Mouse (Mus musculus) c-Kit-negative CD71-positive TER-119-positive erythroid progenitor cells, embryonic 14.5 days (primary cell): ENCODE results near the gene Figla.
"Not testable (repeated sequence)": the region's sequence is repeated elsewhere in the genome, so short reads cannot be mapped to it uniquely, and the experiment has no call there.

Source experiments
- DNase-seq: peaks from one replicate; pipeline ENCODE4 v3.0.0-alpha.2; 2013; ENCODE audit warnings: low read depth, low spot score

Gene Figla

DNA sequence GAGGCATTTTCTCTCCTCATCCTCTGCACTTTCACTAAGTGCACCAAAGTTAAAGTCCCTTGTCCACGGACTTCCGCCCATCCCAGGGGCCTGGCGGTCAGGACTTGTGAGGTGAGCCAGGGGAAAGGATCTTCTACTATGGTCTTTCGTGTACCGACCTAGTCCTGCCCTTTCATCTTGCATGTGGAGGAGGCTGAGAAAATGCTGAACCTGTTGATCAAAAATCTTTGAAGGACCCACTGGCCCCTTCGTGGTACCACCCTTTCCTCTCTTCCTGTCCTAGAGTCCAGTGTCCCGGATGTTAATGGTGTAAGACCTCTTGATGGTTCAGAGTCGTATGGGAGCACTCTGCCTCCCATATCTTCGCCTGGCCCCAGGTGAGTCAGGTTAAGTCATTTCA, at the start of gene Figla:
Gene Figla, plus strand, starts transcription at position 301 of the 400 bp plus-strand sequence.
- DNase-seq = no peak

DNA sequence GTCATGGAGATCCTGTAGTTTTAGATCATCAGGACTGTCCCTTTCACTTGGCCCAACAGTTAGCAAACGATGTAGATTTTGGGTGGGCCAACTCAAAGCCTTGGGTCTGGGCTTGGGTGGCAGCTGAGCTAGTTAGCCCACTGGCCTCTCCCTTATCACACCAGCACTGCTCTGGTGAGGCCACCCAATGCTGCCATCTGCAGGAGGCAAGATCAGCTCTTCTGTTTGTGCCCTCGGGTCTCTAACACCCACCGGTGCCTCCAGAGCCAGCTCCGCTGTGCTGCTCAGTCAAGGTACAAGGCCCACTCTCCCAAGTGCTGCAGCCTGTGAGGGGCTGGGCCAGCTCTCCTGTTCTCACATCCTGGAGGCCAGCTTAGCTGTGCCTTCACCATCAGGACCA, 49.3 kb upstream of the Figla start:
- DNase-seq = no peak

DNA sequence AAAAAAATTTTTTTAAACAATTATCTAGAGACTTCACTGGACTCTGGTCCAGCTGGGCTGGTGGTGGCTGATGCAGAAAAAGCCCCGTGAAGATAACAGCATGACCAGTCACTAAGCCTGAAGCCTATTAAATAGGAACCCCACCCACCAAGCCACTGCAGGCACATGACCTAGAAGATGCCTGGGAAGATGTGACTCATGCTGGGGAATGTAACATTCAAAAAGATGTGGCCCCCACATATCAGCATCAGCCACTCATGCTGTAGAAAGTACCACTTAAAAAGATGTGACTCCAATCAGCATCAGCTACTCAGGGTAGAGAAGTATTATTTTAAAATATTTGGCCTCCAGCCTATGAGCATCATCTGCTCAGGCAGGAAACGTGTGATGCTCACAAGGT, 46.1 kb upstream of the Figla start:
- DNase-seq = no peak

DNA sequence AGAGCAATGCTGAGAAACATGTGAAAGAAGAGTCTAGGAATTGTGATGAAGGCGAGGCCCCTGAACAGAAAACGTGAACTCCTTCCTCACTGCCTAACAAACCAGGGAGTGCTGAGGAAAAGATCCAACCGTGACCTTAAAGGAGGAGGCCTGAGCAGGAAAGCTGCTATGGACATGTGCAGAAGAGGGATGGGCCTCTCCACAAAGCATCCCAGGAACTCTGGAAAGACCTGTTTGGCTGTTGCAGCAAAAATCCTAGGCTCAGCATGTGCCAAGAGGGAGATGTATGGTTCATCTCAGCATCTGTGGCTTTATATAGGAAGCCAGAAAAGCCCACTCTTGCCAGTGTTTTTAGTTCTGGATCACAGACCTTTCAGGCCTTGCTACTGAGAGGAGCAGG, 43.3 kb upstream of the Figla start:
- no peak for DNase-seq

DNA sequence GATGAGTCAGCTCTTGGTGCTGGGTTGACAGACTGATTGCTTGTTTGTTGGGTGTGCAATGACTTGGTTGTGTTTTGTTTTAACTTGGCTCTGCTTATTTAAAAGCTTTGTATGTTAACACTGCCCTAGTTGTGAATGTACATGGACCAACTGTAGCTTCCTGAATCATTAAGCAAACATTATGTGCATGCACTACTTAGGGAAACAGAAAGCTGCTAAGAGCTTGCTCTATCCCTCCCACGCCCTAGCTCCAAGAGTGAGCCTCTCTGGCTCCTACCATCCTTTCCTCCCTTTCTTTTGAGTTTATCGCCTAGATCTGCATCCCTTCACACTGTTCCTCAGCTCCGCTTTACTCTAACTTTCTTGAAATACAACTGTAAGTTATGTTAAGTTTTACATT, 42.6 kb upstream of the Figla start:
- DNase-seq = no peak

DNA sequence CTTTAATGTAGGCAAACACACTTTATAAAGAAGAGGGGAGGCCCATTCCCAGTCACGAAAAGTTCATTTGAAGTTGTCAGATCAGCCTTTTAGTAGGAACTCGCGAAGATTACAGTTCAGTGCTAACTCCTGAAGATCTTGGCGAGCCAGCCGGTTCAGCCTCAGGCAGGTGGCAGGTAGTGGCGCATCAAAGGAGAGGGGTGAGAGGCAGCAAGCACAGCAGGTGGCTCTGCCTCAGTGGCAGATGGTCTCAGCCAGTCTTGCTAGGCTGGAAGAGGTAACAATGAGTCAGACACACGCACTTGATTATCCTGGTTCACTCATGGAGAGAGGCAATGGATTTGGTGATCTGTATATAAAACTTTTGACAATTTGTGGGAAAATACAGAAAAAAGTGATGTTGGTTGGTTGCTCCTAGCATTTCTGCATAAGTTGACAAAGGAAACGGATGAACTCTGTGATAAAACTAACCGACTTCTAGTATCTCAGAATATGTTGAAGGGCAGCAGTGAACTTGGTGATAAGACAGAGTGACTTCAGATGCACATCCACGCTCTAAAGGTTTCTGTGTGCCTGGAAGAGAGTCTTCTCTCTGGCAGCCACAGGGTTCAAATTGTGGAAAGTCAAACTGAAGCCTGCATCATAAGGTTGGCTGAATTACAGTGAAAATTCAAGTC, 40.9 kb upstream of the Figla start:
- no peak for DNase-seq

DNA sequence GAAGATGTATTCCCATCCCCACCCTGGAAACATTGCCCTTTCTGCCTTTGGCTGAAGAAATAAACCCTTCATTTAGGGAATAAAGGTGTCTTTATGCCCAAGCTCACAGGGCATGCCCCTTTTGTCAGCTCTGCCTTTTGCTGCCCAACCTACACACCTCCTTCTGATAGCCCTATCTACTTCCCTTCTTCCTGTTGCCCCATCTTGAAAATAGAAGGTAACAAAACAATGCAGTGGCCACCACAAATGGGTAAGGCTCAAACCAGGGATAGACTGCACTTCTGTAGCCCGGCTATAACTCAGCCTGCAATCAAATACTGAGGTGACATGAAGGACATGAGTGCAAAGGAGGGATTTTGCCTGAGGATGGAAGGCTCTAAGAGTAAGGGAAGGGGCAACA, 40.2 kb upstream of the Figla start:
- DNase-seq = no peak

DNA sequence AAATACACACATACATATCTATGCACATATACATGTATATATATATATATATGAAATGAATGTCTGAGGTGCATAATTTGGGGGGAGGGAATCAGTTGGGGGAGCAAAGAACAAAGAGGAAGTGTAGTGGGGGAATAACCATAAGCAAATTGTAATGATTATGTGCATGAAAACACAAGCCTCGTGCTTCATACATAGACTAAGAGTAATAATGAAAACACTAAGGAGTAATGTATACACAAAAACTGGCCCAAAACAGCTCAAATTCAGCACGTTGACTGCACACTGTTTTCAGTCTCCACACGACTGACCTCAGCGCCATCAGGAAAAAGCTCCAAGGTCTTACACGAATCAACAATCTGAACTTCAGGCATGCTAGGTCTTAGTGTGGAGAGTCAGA, 39.7 kb upstream of the Figla start:
- DNase-seq = no peak

DNA sequence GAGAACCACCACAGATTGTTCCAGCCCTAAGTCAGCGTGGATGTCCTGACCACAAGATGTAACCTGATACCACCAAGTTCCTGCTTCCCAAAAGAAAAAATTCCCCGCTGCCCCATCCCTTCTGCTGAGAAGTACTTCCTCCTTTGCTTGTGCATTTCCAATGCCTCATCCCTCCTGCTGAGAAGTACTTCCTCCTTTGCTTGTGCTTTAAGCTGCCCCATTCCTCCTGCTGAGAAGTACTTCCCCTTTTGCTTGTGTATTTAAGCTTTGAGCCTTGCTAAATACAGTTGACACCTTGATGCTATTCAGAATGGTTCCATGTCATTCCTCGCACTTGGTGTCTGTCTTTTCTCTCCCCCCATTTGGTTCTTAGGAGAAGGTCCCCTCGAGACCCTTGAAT, 37.2 kb upstream of the Figla start:
- DNase-seq = not testable (repeated sequence)

DNA sequence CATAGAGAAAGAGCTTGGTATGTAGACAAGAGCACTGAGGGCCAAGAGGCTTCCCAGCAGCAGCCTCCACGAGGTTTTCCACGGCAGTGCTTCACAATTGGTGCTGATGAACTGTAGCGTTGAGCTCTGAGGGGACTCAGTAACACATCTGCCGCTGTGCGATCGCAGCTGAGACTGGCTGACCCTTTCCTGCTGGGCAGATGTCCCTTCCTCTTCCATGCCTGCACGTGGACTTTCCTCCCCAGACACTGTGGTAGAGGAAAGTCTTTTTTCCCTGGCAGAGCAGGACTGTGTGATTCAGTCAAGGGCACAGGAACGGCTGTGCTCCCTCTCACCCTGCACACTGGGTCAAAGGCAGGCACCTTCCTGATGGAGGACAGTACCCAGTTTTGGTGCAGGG, 31.6 kb upstream of the Figla start:
- DNase-seq = no peak

DNA sequence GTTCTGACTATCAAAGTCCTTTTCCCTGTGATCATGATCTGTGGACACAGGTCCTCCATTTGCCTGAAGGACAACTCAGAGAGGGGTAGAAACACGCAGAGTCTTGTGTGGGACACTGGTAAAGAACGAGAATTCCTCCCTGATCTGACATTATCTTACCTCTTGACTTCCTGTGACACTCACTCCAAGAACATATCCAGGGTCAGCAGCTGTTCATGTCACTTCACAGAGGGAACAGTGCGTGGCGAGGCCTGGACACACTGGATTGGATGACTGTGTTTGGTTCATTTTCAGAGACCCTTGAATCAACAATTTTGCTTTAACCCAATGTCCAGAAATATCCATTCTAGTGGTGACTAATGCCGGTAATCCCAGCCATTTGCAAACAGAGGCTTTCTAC, 26.4 kb upstream of the Figla start:
- DNase-seq = not testable (repeated sequence)

DNA sequence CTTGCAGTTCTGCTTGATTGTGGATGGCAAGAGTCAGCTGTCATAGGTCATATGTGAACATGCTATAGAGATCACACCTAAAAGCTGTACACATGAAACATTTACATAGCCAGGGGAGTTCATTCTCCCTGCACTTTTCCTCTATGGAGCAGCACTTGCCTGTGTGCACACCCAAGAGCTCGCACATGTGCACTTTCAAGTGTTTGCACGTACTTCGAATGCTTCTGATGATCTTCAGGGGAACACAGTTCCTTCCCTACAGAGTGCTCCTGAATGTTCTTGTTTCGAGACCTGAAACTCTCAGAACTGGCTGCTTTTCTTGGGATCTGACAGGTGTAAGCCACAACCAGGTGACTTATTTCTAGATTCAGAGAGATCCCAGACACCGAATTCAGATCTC, 25.2 kb upstream of the Figla start:
- DNase-seq = not testable (repeated sequence)

DNA sequence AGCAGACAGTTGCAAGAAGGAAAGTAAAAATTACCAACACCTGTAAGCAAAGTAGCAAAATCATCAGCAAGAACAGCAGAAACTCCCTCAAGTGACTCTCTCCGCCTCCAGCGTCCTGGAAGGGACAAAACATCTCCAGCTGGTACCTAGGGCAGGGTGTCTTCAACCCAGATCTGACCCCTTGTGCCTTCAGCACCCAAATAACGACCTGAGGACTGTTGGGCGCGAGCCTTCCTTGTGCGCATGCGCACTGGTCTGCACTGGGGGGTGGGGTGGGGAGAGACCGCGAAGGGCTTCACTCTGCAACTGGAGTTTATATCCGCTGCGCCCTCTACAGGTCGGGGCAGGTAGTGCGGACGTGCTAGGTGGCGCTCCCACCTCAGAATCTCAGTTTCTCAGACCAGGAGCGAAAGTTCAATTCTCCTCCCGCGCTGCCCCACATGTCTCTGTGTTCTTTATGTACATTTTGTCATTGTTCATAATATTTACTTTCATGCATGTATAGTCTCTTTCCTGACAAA, 12.5 kb upstream of the Figla start:
- DNase-seq = peak; percentile 19

DNA sequence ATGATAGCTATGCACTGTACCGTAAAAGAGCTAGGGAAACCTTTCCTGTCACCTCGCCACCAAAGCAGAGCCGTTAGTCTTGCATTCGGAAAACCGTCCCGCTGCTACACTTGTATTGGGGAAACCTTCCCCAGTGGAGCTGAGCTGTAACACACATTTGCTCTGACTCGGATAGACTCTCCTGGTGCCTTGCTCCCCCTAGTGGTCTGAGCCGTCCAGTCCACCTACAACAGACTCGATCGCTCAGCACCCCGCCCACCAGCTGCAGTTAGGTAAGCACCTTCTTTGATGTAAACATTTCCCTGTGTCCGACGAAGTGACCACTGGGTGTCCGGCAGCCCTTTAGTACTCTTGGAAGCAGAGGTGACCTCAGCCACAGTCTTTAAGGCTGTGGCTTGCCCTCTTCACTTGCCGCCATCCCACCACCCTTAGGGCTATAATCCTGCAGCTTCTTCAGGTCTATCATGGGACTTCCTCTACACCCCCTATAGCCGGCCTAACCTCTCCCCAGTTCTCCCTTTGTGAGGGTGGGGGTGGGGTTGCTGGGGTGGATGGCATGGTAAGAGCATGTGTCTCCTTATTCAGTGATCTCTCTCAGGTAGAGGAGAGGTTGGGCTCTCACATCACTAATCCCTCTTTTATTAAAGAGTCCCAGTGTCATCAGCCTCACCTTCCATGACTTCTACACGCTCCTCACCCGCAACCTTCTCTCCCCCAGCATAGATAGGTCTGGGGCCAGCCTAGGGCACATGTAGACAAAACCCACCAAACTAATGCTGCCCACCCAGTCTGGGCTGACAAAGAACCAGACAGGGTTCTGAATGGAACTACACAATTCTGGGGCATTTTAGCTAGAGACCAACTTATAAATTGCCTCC, 11.5 kb upstream of the Figla start:
- peak; percentile 65 for DNase-seq

DNA sequence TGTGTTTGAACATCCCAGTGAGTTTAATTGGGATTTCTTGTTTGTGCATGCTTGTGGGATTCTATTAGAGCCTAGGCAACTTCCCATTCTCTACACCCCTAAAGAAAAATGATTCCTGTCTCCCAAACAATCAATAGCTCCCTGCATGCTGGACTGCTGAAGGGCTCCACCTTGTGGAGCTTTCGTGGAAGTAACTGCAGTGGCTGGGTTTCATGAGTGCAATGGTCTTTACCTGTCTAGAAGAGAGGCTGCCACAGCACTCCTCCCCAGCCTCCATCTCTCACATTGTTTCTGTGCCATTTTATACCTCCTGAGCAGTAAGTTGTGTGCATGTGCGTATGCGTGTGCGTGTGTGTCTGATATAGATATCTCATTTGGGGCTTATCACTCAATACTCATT, 6.0 kb upstream of the Figla start:
- DNase-seq = peak; percentile 20

DNA sequence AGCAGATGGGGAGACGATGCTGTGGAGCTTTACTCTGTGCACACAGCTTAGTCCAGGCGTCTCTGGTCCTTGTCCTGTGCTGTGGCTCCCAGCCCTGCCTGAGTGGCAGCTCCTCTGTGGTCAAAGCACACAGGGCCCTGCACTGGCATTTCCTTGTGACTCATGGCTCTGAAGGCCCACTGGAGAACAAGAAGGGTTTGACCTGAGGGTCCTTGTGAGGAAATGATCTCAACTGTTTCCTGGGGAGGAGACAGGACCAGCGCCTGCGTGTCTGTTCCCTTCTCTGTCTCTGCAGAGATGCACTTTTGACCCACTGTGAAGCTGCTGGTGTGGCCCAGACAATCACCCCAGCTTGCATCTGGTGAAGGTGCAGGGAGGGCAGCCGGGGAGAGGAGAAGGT, 1.2 kb upstream of the Figla start:
- DNase-seq = not testable (repeated sequence)

DNA sequence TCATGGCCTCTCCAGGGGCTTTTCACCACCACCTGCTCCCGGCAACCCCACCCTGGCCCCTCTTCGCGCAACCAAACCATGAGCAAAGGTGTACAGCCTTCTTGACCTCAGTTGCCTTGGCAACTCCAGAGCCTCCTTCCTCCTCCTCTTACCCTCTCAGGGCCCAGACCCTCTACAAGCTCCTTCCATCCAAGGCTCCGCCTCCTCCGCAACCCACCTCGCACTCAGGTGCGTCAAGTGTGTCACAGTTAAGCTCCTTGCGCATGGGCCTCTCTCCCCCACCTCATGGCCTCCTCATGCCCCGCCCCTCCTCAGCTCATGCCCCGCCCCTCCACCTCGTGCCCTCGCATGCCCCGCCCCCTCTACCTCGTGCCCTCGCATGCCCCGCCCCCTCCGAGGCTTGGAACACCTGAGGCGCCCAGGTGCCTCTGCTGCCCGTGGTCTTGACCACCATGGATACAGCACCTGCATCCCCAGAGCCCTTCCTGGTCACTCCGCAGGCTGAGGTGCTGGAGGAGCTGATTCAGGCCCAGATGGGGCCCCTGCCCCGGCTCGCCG, 901 bp downstream of the Figla start:
- DNase-seq = no peak

DNA sequence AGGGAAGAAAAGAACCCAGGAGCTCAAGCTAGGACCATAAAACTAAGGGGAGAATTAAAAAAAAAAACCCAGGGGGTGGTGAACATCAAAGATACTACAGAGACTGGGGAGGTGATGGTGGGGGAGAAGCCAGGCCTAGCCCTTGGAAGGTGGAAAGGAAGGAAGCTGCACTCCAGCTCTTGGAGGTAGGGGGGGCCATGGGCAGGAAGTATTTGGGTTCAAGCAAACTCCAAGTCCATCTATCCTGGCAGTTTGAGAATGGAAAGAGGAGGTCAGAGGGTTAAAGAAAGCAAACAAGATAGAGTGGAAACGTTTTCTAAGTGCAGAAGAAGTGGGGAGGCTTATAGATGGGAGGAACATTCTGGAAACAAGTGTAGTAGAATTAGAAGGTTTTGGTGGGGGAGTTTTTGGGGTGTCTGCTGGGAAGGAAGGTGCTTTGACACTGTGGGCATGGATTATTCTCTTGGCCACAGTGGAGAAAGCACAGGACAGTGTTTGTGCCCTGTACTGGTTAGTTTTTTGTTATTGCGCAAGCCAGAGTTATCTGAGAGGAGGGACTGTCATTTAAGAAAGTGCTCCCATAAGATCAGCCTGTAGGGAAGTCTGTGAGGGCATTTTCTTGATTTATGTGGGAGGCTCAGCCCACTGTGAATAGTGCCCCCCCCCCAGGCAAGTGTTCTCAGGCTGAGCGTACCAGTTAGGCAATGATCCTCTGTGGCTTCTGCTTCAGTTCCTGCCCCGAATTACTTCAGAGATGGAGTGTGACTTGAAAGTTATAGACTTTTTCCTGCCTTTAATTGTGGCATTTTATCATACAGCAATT, 3.7 kb downstream of the Figla start:
- DNase-seq = no peak

DNA sequence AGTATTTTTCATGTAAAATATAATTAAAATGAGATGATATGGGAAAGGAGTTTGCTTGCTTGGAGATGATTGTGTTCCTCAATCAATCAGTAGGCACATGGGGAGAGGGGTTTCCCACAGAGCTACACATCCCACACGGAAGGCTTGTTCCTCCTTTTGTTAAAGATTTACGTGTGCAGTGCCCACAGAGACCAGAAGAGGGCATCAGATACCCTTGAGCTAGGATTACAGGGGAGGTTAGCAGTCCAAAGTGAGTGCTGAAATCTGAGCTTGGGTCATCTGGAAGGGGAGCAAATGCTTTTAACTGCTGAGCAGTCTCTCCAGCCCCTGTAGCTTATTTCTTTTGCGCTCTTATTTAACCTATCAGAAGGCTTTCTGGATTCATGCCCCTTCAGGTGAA, 5.0 kb downstream of the Figla start:
- peak; percentile 36 for DNase-seq

DNA sequence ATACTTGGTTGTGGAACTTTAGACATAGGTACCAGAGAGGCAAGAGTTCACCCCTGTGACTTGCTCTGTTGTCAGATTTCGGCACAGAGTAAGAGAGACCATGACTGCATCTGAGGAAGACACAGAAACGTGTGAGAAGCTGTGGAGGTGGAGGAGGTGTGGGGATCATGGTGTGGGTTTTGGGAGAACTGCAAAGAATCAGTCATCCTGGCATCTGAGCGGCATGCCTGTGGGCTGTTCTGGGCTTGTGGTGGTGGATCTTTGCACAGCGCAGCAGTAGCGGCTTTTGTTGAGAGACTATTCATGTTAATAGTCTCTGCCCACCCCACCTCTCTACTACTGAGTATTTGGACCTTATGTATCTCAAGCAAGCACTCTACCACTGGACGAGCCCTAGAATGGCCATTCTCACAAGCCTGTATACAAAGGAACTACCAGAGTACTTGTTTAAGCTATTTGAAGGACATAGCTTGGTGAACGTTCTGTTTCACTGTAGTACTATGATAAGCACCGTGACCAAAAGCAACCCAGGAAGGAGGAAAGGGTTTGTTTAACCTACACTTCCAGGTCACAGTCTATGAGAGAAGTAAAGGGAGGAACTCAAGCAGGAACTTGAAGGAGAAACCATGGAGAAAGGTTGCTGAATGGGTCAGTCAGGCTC, 10.8 kb downstream of the Figla start:
- no peak for DNase-seq

DNA sequence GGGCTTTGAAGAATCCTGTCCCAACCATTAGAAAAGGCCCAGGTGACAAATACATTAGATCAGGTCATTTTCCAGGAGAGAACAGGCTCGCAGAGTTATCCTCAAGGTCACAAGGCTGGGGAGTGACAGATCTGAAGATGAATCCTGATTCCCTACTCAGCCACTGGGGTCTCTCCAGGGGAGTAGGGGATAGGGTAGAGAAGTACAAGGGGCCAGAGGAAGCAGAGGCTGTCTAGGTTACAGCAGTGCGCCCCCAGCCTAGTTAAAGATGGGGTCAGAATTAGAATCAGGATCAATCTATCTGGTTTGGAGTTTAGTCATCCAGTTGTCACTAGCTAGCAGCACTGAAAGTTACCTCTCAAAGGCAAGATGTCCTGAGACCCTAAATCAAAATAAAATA, 12.2 kb downstream of the Figla start:
- DNase-seq = no peak
